Mouse (Mus musculus): Measurements from ENCODE around the gene Pcbp1. TPM values are rescaled to one million over a fixed set of nuclear protein-coding genes. Genes with fewer than 3 reads are reported as not detected.

The Pcbp1 gene
- polyA plus RNA-seq, 1 experiment from 2014 or later = 190 TPM

DNA sequence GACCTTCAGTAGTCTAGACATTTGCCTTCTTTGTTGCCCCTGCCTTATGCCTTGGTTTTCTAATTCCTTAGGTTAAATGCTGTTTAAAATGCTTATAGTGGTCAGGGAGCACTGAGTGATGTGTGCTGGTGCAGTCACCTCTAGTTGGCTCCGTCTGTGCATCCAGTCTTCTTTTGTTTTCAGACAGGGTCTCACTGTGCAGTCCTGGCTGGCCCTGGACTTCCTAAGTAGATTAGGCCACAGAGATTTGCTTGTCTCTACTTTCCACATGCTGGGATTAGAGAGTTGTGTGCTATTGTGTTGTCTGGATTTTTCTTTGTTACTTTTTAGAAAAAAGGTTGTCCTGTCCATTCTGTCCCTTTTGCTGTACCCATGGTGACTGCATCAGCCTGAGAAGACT, 24.5 kb upstream of the Pcbp1 start:
- Histone ChIP-seq H3K27me3 (ENCODE audit: control insufficient read depth, insufficient read depth, low read depth, low read length) (no peaks in the 10 kb centered on the region), H3K4me1 (ENCODE audit: control insufficient read depth, insufficient read depth, low read length) (no peaks in the 10 kb centered on the region), H3K4me2 (ENCODE audit: low read length) (no peak overlapping the region), H3K36me3 (ENCODE audit: control insufficient read depth, insufficient read depth, low read length) (peaks cover 4% of the 10 kb centered on the region), H3K9ac (ENCODE audit: low read depth, low read length) (no peak overlapping the region), H3K4me3 (ENCODE audit: low read depth, low read length) (no peak overlapping the region), H3K9me3 (replicated peaks; ENCODE audit: control insufficient read depth, low read length, poor library complexity, severe bottlenecking) (no peaks in the 10 kb centered on the region), H3K27ac (ENCODE audit: low read length) (no peak overlapping the region)
- WGBS = 17% methylated on average over 1 of the region's 1 CpGs
- ATAC-seq = no peak

DNA sequence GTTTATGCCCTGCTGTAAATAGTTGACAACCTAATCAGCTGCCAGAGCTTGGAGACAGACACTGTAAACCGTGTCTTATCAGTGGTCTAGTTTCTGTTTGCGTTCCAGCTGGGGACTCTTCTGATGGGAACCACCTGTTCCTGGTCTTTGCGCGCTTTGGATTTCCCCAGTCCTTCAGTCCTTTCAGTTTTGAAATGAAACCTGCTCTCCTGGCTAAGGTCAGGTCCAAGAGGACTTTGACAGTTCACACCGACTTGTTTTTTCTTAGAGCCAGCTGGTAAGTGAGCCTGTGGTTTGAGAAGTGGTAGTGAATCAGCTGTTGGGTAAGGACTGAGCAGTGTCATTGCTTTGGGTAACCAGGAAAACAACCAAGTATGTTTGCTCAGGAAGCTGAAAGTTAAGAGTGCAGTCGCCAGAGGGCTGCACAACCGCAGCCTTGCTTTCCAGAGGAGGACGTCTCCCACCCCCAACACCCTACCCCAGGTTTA, 21.8 kb upstream of the Pcbp1 start:
- WGBS = 94% methylated on average over 8 of the region's 8 CpGs
- Histone ChIP-seq H3K4me1 (ENCODE audit: control insufficient read depth, insufficient read depth, low read length) (no peaks in the 10 kb centered on the region), H3K27ac (ENCODE audit: low read length) (no peak overlapping the region), H3K36me3 (ENCODE audit: control insufficient read depth, insufficient read depth, low read length) (peaks cover 4% of the 10 kb centered on the region), H3K4me2 (ENCODE audit: low read length) (no peak overlapping the region), H3K9me3 (replicated peaks; ENCODE audit: control insufficient read depth, low read length, poor library complexity, severe bottlenecking) (no peaks in the 10 kb centered on the region), H3K9ac (ENCODE audit: low read depth, low read length) (no peak overlapping the region), H3K27me3 (ENCODE audit: control insufficient read depth, insufficient read depth, low read depth, low read length) (no peaks in the 10 kb centered on the region), H3K4me3 (ENCODE audit: low read depth, low read length) (no peak overlapping the region)
- no peak for ATAC-seq

DNA sequence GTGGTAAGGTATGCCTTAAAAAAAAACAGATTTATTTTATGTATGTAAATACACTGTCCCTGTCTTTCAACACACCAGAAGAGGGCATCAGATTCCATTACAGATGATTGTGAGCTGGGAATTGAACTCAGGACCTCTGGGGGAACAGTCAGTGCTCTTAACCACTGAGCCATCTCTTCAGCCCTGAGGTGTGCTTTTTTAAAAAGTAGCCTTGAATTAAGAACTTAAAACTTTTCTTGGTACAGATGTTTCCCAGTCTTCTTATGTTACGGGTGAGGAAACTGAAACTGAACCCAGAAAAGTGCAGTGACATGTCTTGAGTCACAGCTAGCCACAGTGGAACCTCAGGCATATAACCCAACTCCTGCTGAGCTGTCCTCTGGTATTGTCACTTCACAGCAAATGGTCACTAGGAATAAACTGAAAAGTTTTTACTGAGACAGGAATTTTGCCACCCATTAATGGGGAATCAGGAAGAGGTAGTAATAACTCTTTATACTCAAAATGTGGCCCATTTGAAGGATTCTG, 21.2 kb upstream of the Pcbp1 start:
- H3K4me2 ChIP-seq (ENCODE audit: low read length) = no peak overlapping the region
- H3K4me1 ChIP-seq (ENCODE audit: control insufficient read depth, insufficient read depth, low read length) = no peaks in the 10 kb centered on the region
- ATAC-seq = no peak
- 97% methylated on average over 1 of the region's 1 CpGs for WGBS
- no peaks in the 10 kb centered on the region for H3K27me3 ChIP-seq (ENCODE audit: control insufficient read depth, insufficient read depth, low read depth, low read length)
- H3K4me3 ChIP-seq (ENCODE audit: low read depth, low read length) = no peak overlapping the region
- peaks cover 4% of the 10 kb centered on the region for H3K36me3 ChIP-seq (ENCODE audit: control insufficient read depth, insufficient read depth, low read length)
- H3K9me3 ChIP-seq (replicated peaks; ENCODE audit: control insufficient read depth, low read length, poor library complexity, severe bottlenecking) = no peaks in the 10 kb centered on the region
- H3K27ac ChIP-seq (ENCODE audit: low read length) = no peak overlapping the region
- H3K9ac ChIP-seq (ENCODE audit: low read depth, low read length) = no peak overlapping the region

DNA sequence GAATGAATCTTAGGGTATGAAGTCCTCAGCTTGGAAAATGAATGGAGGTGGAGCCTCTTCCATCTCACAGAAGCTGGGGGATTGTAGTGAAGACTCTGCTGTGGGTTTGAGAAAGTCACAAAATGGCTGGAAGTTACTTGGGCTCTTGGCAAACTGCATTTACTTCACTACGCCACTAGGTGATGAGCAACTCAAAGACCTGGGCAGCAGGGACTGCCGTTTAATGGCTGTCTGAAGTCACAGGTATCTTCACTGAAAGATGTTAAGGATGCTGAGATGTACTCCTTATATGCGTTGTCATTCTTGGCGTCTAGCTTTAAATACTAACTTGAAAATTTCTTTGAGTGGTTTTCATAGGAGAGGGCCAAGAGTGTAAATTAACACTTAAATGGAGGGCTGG, 19.1 kb upstream of the Pcbp1 start:
- 55% methylated on average over 4 of the region's 4 CpGs for WGBS
- no peaks in the 10 kb centered on the region for H3K27me3 ChIP-seq (ENCODE audit: control insufficient read depth, insufficient read depth, low read depth, low read length)
- H3K9ac ChIP-seq (ENCODE audit: low read depth, low read length) = no peak overlapping the region
- no peak overlapping the region for H3K4me2 ChIP-seq (ENCODE audit: low read length)
- no peaks in the 10 kb centered on the region for H3K9me3 ChIP-seq (replicated peaks; ENCODE audit: control insufficient read depth, low read length, poor library complexity, severe bottlenecking)
- H3K4me3 ChIP-seq (ENCODE audit: low read depth, low read length) = no peak overlapping the region
- no peaks in the 10 kb centered on the region for H3K4me1 ChIP-seq (ENCODE audit: control insufficient read depth, insufficient read depth, low read length)
- no peak for ATAC-seq
- H3K36me3 ChIP-seq (ENCODE audit: control insufficient read depth, insufficient read depth, low read length) = peaks cover 11% of the 10 kb centered on the region
- no peak overlapping the region for H3K27ac ChIP-seq (ENCODE audit: low read length)

DNA sequence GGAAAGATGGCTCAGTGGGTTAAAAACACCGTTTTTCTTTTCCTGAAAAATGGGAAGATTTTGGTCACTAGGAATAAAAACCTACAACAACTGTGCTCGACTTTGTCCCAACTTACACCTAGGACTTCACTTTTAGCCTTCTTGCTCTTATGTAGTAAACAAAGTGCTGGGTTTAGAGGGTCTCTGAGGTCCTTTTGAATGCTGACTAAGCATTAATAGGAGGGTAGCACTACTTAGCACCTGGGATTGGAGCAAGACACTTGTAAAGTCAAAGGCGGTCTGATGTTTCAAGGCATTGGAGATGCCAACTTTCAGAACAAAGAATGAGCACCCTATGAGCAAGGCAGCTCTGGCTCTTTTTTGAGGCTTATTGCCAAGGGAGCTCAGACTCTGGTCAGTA, 17.7 kb upstream of the Pcbp1 start:
- no peak overlapping the region for H3K4me3 ChIP-seq (ENCODE audit: low read depth, low read length)
- H3K27ac ChIP-seq (ENCODE audit: low read length) = no peak overlapping the region
- WGBS = 97% methylated on average over 3 of the region's 3 CpGs
- no peaks in the 10 kb centered on the region for H3K9me3 ChIP-seq (replicated peaks; ENCODE audit: control insufficient read depth, low read length, poor library complexity, severe bottlenecking)
- H3K27me3 ChIP-seq (ENCODE audit: control insufficient read depth, insufficient read depth, low read depth, low read length) = no peaks in the 10 kb centered on the region
- H3K4me1 ChIP-seq (ENCODE audit: control insufficient read depth, insufficient read depth, low read length) = no peaks in the 10 kb centered on the region
- no peak overlapping the region for H3K9ac ChIP-seq (ENCODE audit: low read depth, low read length)
- H3K4me2 ChIP-seq (ENCODE audit: low read length) = no peak overlapping the region
- peaks cover 11% of the 10 kb centered on the region for H3K36me3 ChIP-seq (ENCODE audit: control insufficient read depth, insufficient read depth, low read length)
- no peak for ATAC-seq

DNA sequence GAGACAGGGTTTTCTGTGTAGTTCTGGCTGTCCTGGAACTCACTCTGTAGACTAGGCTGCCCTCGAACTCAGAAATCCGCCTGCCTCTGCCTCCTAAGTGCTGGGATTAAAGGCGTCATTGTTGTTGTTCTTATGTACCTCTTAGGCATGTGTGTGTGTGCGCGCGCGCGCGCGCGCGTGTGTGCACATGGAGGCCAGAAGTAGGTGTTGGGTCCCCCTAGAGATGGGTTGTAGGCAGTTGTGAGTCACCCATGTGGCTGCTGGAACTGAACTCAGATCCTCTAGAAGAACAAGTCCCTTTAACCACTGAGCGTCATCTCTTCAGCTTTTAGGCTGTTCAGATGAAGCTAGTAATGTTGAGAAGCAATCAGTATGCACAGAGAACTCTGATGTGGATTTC, 16.9 kb upstream of the Pcbp1 start:
- Histone ChIP-seq H3K4me2 (ENCODE audit: low read length) (no peak overlapping the region), H3K9ac (ENCODE audit: low read depth, low read length) (no peak overlapping the region), H3K36me3 (ENCODE audit: control insufficient read depth, insufficient read depth, low read length) (peaks cover 14% of the 10 kb centered on the region), H3K4me3 (ENCODE audit: low read depth, low read length) (no peak overlapping the region), H3K27ac (ENCODE audit: low read length) (no peak overlapping the region), H3K9me3 (replicated peaks; ENCODE audit: control insufficient read depth, low read length, poor library complexity, severe bottlenecking) (no peaks in the 10 kb centered on the region), H3K27me3 (ENCODE audit: control insufficient read depth, insufficient read depth, low read depth, low read length) (no peaks in the 10 kb centered on the region), H3K4me1 (ENCODE audit: control insufficient read depth, insufficient read depth, low read length) (no peaks in the 10 kb centered on the region)
- WGBS = 96% methylated on average over 13 of the region's 13 CpGs
- no peak for ATAC-seq

DNA sequence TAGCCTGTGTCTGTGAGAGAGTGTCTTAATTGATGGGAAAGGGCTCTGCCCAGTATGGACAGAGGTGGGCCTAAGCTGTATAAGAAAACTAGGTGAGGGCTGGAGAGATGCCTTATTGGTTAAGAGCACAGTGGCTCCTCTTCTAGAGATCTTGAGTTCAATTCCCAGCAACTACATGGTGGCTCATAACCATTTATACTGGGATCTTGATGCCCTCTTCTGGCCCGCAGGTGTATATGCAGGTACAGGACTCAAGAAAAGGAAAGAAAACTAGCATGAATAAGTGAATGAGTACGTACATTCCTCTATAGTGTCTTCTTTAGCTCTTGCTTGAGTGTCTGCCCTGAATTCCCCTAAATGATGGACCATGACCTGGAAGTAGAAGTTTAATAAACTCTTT, 15.5 kb upstream of the Pcbp1 start:
- no peak for ATAC-seq
- H3K9me3 ChIP-seq (replicated peaks; ENCODE audit: control insufficient read depth, low read length, poor library complexity, severe bottlenecking) = no peaks in the 10 kb centered on the region
- H3K36me3 ChIP-seq (ENCODE audit: control insufficient read depth, insufficient read depth, low read length) = peaks cover 22% of the 10 kb centered on the region
- H3K4me2 ChIP-seq (ENCODE audit: low read length) = no peak overlapping the region
- H3K27me3 ChIP-seq (ENCODE audit: control insufficient read depth, insufficient read depth, low read depth, low read length) = no peaks in the 10 kb centered on the region
- 85% methylated on average over 2 of the region's 2 CpGs for WGBS
- H3K4me3 ChIP-seq (ENCODE audit: low read depth, low read length) = no peak overlapping the region
- H3K4me1 ChIP-seq (ENCODE audit: control insufficient read depth, insufficient read depth, low read length) = no peaks in the 10 kb centered on the region
- no peak overlapping the region for H3K9ac ChIP-seq (ENCODE audit: low read depth, low read length)
- H3K27ac ChIP-seq (ENCODE audit: low read length) = no peak overlapping the region

DNA sequence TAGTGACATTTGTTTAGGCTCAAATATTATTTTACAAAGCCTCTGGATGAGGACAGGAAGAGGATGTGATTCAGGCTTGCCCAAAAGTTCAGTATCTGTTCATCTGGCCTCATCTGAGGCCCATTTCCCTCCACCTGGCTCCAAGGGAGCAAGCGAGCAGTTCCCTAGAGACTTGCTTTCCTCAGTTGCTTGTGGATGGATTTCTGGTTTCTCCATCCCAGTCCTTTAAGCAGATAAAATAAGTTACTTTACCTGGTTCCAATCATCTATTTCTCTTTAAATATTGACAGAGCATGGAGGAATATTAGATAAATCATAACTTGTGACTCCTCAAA, 2.3 kb upstream of the Pcbp1 start:
- Histone ChIP-seq H3K4me2 (ENCODE audit: low read length) (no peak overlapping the region), H3K27ac (ENCODE audit: low read length) (0 out of 2 replicates have a peak overlapping the region, but pooled peaks have one; percentile 50), H3K4me3 (ENCODE audit: low read depth, low read length) (no peak overlapping the region), H3K9me3 (replicated peaks; ENCODE audit: control insufficient read depth, low read length, poor library complexity, severe bottlenecking) (no peaks in the 10 kb centered on the region), H3K27me3 (ENCODE audit: control insufficient read depth, insufficient read depth, low read depth, low read length) (no peaks in the 10 kb centered on the region), H3K4me1 (ENCODE audit: control insufficient read depth, insufficient read depth, low read length) (peaks cover 15% of the 10 kb centered on the region), H3K36me3 (ENCODE audit: control insufficient read depth, insufficient read depth, low read length) (peaks cover 6% of the 10 kb centered on the region), H3K9ac (ENCODE audit: low read depth, low read length) (no peak overlapping the region)
- no peak for ATAC-seq
- WGBS = 75% methylated on average over 1 of the region's 1 CpGs

DNA sequence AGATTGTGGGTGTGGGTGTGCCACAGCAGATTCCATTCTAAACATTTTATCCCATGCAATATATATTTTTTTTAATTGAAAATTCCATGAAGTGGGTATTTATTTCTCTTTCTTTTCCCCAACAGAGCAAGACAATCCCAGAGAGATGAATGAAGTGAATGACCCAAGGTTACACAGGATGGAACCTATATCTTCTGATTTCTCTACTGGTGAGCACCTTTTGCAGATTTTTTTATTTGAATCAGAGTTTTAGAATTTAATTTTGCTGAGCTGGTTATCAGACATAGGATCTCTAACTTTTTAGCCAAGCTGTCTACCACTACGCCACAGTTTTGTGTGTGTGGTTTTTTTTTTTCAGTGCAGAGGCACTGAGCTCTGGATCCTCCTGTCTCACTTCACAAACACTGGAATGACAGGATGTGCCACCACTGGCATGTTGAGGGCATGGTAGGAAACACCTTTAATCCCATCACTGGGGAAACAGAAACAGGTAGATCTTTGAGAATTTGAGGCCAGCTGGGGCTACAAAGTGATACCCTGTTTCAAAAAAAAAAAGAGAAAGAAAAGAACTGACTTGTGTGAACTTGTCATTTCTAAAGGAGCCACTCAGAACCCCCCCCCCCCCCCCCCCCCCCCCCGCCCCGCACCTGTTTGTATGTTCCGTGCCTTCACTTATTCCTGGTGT, 1.8 kb upstream of the Pcbp1 start:
- no peaks in the 10 kb centered on the region for H3K9me3 ChIP-seq (replicated peaks; ENCODE audit: control insufficient read depth, low read length, poor library complexity, severe bottlenecking)
- ATAC-seq = no peak
- peaks cover 20% of the 10 kb centered on the region for H3K4me1 ChIP-seq (ENCODE audit: control insufficient read depth, insufficient read depth, low read length)
- 86% methylated on average over 2 of the region's 4 CpGs for WGBS
- peak overlapping the region; percentile 92; the same call in 1 of the 2 replicates for H3K4me3 ChIP-seq (ENCODE audit: low read depth, low read length)
- H3K36me3 ChIP-seq (ENCODE audit: control insufficient read depth, insufficient read depth, low read length) = peaks cover 4% of the 10 kb centered on the region
- H3K27me3 ChIP-seq (ENCODE audit: control insufficient read depth, insufficient read depth, low read depth, low read length) = no peaks in the 10 kb centered on the region
- peak overlapping the region; percentile 68 for H3K4me2 ChIP-seq (ENCODE audit: low read length)
- H3K27ac ChIP-seq (ENCODE audit: low read length) = peak overlapping the region; percentile 100
- H3K9ac ChIP-seq (ENCODE audit: low read depth, low read length) = peak overlapping the region; percentile 97

All from midbrain, embryonic 16.5 days (tissue).